Mouse (Mus musculus) spleen, adult 2 months (tissue): Measurements from ENCODE around the gene Lpar4.

ENCODE experiments used
- CTCF ChIP-seq: fragments of 200-500 bp; IDR thresholded peaks from 2 replicates; pipeline ENCODE4 v1.5.1; 2011; ENCODE audit warnings: mild to moderate bottlenecking, inconsistent platforms; ENCODE audit not compliant: insufficient read depth, insufficient read length, insufficient replicate concordance; ENCODE audit errors: extremely low read depth
- POLR2A ChIP-seq: fragments of 200-500 bp; IDR thresholded peaks from 2 replicates; pipeline ENCODE4 v1.6.1; 2011; ENCODE audit warnings: low read depth, low read length, inconsistent platforms

DNA sequence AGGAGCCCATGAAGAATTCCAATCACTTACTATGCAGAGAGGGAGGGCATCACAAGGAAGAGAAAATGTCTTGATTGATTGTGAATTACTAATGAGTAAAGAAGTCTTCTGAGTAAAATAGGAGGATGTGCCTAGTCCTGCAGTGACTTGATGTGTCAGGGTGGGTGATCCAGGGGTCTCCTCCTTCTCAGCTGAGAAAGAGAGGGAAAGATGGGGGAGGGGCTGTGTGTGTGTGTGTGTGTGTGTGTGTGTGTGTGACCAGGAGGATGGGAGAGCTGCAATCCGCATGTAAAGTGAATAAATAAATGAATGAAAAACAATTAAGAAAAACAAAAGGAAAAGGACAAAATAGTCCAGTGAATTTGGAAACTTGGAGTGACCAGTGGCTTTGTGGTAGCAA, 30.1 kb downstream of the Lpar4 start:
- TF ChIP-seq POLR2A: no peak
- no peak for TF ChIP-seq CTCF
